Mouse (Mus musculus): ENCODE data around the gene Wnt10a. TPM values are rescaled to one million over a fixed set of nuclear protein-coding genes. Genes with fewer than 3 reads are reported as not detected.

Gene Wnt10a
- polyA plus RNA-seq, 1 experiment from 2014 or later: not detected

DNA sequence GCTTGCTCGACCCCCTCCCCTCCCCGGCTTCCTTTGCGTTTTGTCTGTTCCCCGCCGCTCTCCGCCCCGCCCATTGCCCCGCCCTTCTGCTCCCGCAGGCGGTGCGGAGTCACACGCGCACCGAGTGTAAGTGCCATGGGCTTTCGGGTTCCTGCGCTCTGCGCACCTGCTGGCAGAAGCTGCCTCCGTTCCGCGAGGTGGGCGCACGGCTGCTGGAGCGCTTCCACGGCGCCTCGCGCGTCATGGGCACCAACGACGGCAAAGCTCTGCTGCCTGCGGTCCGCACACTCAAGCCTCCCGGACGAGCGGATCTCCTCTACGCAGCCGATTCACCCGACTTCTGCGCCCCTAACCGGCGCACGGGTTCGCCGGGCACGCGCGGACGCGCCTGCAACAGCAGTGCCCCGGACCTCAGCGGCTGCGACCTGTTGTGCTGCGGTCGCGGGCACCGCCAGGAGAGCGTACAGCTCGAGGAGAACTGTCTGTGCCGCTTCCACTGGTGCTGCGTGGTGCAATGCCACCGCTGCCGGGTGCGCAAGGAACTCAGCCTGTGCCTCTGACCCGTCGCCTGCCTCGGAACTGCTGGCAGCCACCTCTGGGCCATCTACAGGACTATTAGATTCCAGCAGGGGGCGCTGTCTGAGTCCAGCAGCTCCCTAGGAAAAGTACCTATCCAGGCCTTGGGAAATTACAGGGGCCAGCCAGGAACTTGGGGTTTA lies 7.1 kb upstream of the Wnt10a start:
- H3K4me3 ChIP-seq (ENCODE audit: control insufficient read depth in 1 of 2, insufficient read depth in 1 of 2, low read depth in 1 of 2, low read length in 2 of 2): peak overlapping the region; percentile 40 to 49

DNA sequence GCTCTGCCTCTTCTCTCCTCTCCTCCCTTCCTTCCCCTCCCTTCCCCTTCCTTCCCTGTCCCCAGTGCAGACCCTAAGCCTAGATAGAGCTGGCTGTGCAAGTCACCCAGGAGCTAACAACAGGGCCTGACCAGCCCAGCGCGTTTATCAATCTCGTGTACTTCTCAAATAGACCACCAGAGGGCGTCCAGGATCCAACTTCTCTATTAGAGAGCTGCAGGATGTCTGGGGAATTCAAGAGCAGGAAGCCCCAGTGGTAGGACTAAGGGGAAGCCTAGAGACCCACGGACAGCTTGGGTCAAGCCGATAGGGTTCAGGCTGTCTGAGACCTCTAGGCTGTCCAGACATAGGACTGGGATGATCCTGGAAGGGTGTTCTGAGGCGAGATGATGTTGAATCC lies 3.5 kb upstream of the Wnt10a start:
- no peak overlapping the region for H3K4me2 ChIP-seq (ENCODE audit: low read length)
- H3K9ac ChIP-seq (ENCODE audit: low read length): no peak overlapping the region
- 8% methylated on average over 7 of the region's 7 CpGs for WGBS
- H3K9me3 ChIP-seq (ENCODE audit: control insufficient read depth, low read length): peaks cover 4% of the 10 kb centered on the region; the same call in 1 of the 2 replicates
- H3K4me1 ChIP-seq (ENCODE audit: control insufficient read depth in 2 of 2, insufficient read depth in 2 of 2, low read length in 2 of 2): peaks cover 0 to 17% of the 10 kb centered on the region in 2 experiments; a peak in 3 of 4 replicates
- H3K27ac ChIP-seq (replicated peaks in 1 of 2; ENCODE audit: control insufficient read depth in 1 of 2, insufficient read depth in 1 of 2, low read depth in 2 of 2, low read length in 2 of 2): no peak overlapping the region
- peaks cover 96% of the 10 kb centered on the region for H3K27me3 ChIP-seq (ENCODE audit: control insufficient read depth, insufficient read depth, low read length)
- H3K4me3 ChIP-seq (ENCODE audit: control insufficient read depth in 1 of 2, insufficient read depth in 1 of 2, low read depth in 1 of 2, low read length in 2 of 2): no peak overlapping the region
- ATAC-seq (ENCODE audit: insufficient number of reproducible peaks, insufficient read depth, low FRiP score, low read depth): no peak; the same call in 1 of the 2 replicates
- H3K36me3 ChIP-seq (ENCODE audit: control insufficient read depth, insufficient read depth, low read length): no peaks in the 10 kb centered on the region

More for the DNA sequence above, 7.1 kb upstream of the Wnt10a start:
- Histone ChIP-seq H3K36me3 (ENCODE audit: control insufficient read depth, insufficient read depth, low read length) (no peaks in the 10 kb centered on the region), H3K9ac (ENCODE audit: low read length) (peak overlapping the region; percentile 44), H3K4me1 (ENCODE audit: control insufficient read depth in 2 of 2, insufficient read depth in 2 of 2, low read length in 2 of 2) (peaks cover 7 to 19% of the 10 kb centered on the region in 2 experiments), H3K27me3 (ENCODE audit: control insufficient read depth, insufficient read depth, low read length) (peaks cover 91% of the 10 kb centered on the region), H3K4me2 (ENCODE audit: low read length) (peak overlapping the region; percentile 91), H3K9me3 (ENCODE audit: control insufficient read depth, low read length) (peaks cover 4% of the 10 kb centered on the region; the same call in 1 of the 2 replicates), H3K27ac (replicated peaks in 1 of 2; ENCODE audit: control insufficient read depth in 1 of 2, insufficient read depth in 1 of 2, low read depth in 2 of 2, low read length in 2 of 2) (no peak overlapping the region)
- ATAC-seq (ENCODE audit: insufficient number of reproducible peaks, insufficient read depth, low FRiP score, low read depth): no peak
- WGBS: under 1% methylated on average over 66 of the region's 67 CpGs

DNA sequence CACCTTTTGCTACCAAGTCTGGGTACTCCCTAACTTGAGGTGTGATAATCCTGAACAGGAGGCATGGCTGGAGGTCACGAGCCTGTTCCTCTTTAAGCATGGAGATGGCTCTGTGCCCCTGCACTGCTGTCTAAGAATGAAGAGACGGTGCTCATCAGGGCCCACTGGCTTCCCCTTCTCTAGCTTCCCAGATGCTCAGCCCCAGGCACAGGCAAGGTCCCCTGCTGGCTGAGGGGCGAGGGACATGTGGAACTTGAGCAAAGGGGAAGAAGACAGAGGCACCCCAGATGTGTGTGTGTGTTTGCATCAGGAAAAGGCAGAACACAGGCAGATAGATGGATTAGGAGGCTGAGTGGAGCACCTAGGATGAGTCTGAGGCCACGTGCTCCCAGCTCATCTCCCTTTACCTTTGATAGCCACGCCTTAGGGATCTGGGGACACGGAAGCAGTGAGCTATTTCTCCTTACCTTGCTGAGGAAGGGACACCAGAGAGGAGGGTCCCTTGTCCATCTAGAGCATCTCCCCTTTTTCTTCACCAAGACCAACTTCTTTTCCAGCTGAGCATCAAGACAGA lies 2.6 kb upstream of the Wnt10a start:
- 17% methylated on average over 6 of the region's 6 CpGs for WGBS
- no peak overlapping the region for H3K4me3 ChIP-seq (ENCODE audit: control insufficient read depth in 1 of 2, insufficient read depth in 1 of 2, low read depth in 1 of 2, low read length in 2 of 2)
- H3K36me3 ChIP-seq (ENCODE audit: control insufficient read depth, insufficient read depth, low read length): no peaks in the 10 kb centered on the region
- H3K9me3 ChIP-seq (ENCODE audit: control insufficient read depth, low read length): peaks cover 4% of the 10 kb centered on the region; the same call in 1 of the 2 replicates
- no peak overlapping the region for H3K27ac ChIP-seq (replicated peaks in 1 of 2; ENCODE audit: control insufficient read depth in 1 of 2, insufficient read depth in 1 of 2, low read depth in 2 of 2, low read length in 2 of 2)
- H3K9ac ChIP-seq (ENCODE audit: low read length): no peak overlapping the region
- H3K27me3 ChIP-seq (ENCODE audit: control insufficient read depth, insufficient read depth, low read length): peaks cover 96% of the 10 kb centered on the region
- ATAC-seq (ENCODE audit: insufficient number of reproducible peaks, insufficient read depth, low FRiP score, low read depth): no peak
- no peak overlapping the region for H3K4me2 ChIP-seq (ENCODE audit: low read length)
- peaks cover 0 to 14% of the 10 kb centered on the region in 2 experiments; a peak in 3 of 4 replicates for H3K4me1 ChIP-seq (ENCODE audit: control insufficient read depth in 2 of 2, insufficient read depth in 2 of 2, low read length in 2 of 2)

DNA sequence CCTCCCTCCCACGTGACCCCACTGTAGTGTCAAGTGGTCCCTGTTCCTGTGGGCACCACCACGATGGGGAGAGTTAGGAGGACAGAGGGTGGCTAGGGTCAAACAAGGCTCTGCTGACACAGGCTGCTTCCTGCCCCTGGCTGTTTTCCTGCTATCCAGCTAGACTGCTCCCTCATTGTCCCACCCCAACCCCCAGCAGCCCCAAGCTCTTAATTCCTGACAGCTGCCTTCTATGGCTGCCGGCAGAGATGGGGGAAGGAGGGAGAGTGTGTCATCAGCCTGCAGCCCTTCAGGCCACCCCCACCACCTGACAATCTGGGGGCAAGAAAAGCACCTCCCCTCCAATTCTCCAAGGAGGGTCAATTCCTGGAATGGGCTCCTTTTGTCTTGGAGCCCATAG lies 1.2 kb upstream of the Wnt10a start:
- ATAC-seq (ENCODE audit: insufficient number of reproducible peaks, insufficient read depth, low FRiP score, low read depth): no peak
- 6% methylated on average over 3 of the region's 3 CpGs for WGBS
- peaks cover 96% of the 10 kb centered on the region for H3K27me3 ChIP-seq (ENCODE audit: control insufficient read depth, insufficient read depth, low read length)
- no peaks in the 10 kb centered on the region for H3K36me3 ChIP-seq (ENCODE audit: control insufficient read depth, insufficient read depth, low read length)
- H3K4me3 ChIP-seq (ENCODE audit: control insufficient read depth in 1 of 2, insufficient read depth in 1 of 2, low read depth in 1 of 2, low read length in 2 of 2): no peak overlapping the region
- peaks cover 0 to 15% of the 10 kb centered on the region in 2 experiments; a peak in 3 of 4 replicates for H3K4me1 ChIP-seq (ENCODE audit: control insufficient read depth in 2 of 2, insufficient read depth in 2 of 2, low read length in 2 of 2)
- no peak overlapping the region for H3K27ac ChIP-seq (replicated peaks in 1 of 2; ENCODE audit: control insufficient read depth in 1 of 2, insufficient read depth in 1 of 2, low read depth in 2 of 2, low read length in 2 of 2)
- H3K9me3 ChIP-seq (ENCODE audit: control insufficient read depth, low read length): peaks cover 3% of the 10 kb centered on the region; the same call in 1 of the 2 replicates
- no peak overlapping the region for H3K9ac ChIP-seq (ENCODE audit: low read length)
- no peak overlapping the region for H3K4me2 ChIP-seq (ENCODE audit: low read length)

DNA sequence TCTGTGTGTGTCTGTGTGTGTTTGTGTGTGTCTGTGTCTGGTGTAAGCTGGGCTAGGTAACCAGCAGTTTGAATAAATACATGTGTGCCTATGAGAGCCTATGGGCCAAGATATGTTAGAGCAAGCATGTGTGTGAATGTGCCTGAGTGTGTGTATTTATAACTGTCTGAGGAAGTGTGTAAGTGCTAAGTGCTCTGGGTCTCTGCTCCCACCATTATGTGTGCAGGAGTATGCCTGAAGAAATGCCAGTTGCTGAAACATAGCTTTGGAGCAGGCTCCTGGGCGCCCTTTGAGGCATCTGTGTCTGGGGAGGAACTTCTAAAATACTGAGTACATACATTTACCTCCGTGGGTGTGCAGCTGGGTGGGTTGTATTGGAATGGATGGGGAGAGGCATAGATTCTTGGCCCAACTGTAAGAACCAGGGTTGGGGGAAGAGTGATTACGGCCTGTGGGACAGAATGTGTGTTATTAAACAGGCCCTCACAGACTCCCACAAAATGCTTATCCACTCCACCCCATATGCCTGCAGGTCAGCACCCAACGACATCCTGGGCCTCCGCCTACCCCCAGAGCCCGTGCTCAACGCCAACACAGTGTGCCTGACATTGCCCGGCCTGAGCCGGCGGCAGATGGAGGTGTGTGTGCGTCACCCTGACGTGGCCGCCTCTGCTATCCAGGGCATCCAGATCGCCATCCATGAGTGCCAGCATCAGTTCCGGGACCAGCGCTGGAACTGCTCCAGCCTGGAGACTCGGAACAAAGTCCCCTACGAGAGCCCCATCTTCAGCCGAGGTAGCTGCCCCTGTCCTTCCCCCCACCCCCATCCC lies 1.7 kb downstream of the Wnt10a start:
- H3K36me3 ChIP-seq (ENCODE audit: control insufficient read depth, insufficient read depth, low read length): no peaks in the 10 kb centered on the region
- ATAC-seq (ENCODE audit: insufficient number of reproducible peaks, insufficient read depth, low FRiP score, low read depth): no peak
- H3K9ac ChIP-seq (ENCODE audit: low read length): no peak overlapping the region
- H3K4me1 ChIP-seq (ENCODE audit: control insufficient read depth in 2 of 2, insufficient read depth in 2 of 2, low read length in 2 of 2): peaks cover 0 to 15% of the 10 kb centered on the region in 2 experiments; a peak in 3 of 4 replicates
- no peaks in the 10 kb centered on the region for H3K9me3 ChIP-seq (ENCODE audit: control insufficient read depth, low read length)
- 13% methylated on average over 19 of the region's 19 CpGs for WGBS
- H3K27me3 ChIP-seq (ENCODE audit: control insufficient read depth, insufficient read depth, low read length): peaks cover 99% of the 10 kb centered on the region
- no peak overlapping the region for H3K4me3 ChIP-seq (ENCODE audit: control insufficient read depth in 1 of 2, insufficient read depth in 1 of 2, low read depth in 1 of 2, low read length in 2 of 2)
- H3K27ac ChIP-seq (replicated peaks in 1 of 2; ENCODE audit: control insufficient read depth in 1 of 2, insufficient read depth in 1 of 2, low read depth in 2 of 2, low read length in 2 of 2): no peak overlapping the region
- H3K4me2 ChIP-seq (ENCODE audit: low read length): no peak overlapping the region

DNA sequence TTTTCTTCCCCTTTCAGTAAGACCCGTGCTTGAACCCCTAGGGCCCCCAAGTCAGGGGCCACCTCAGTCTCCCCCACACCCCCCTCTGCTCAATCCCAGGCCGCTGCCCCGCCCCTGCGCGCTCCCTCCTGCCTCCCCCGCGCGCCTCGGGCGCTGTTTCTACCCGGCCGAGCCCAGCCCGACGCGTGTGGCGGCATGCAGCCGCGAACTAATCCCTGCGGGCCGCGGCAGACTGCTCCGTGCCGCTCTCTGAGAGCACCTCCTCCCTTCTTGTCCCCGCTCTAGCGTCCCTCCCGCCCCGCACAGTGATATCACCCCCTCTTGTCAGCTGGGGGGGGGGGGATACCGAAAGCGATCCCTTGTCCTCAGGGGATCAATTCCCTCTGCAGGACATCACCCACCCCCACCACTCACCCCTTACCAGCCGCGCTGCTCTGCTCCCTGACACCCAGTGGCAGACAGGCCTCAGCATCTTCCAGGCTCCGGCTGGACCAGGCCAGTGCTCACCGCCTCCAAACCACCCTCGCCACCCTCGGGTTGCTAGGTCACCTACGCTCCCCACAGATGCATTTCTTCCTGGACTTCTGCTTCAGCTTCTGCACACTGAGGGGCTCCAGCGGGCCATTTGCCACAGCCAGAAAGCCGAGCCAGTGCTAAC lies 3.3 kb downstream of the Wnt10a start:
- no peak for ATAC-seq (ENCODE audit: insufficient number of reproducible peaks, insufficient read depth, low FRiP score, low read depth)
- Histone ChIP-seq H3K4me3 (ENCODE audit: control insufficient read depth in 1 of 2, insufficient read depth in 1 of 2, low read depth in 1 of 2, low read length in 2 of 2) (peak overlapping the region; percentile 2 to 31; a peak in 2 of 4 replicates), H3K9me3 (ENCODE audit: control insufficient read depth, low read length) (no peaks in the 10 kb centered on the region), H3K9ac (ENCODE audit: low read length) (peak overlapping the region; percentile 36; the same call in 1 of the 2 replicates), H3K27ac (replicated peaks in 1 of 2; ENCODE audit: control insufficient read depth in 1 of 2, insufficient read depth in 1 of 2, low read depth in 2 of 2, low read length in 2 of 2) (no peak overlapping the region), H3K4me1 (ENCODE audit: control insufficient read depth in 2 of 2, insufficient read depth in 2 of 2, low read length in 2 of 2) (peaks cover 0 to 15% of the 10 kb centered on the region in 2 experiments; a peak in 3 of 4 replicates), H3K27me3 (ENCODE audit: control insufficient read depth, insufficient read depth, low read length) (peaks cover 99% of the 10 kb centered on the region), H3K4me2 (ENCODE audit: low read length) (peak overlapping the region; percentile 57), H3K36me3 (ENCODE audit: control insufficient read depth, insufficient read depth, low read length) (no peaks in the 10 kb centered on the region)
- 2% methylated on average over 37 of the region's 38 CpGs for WGBS

DNA sequence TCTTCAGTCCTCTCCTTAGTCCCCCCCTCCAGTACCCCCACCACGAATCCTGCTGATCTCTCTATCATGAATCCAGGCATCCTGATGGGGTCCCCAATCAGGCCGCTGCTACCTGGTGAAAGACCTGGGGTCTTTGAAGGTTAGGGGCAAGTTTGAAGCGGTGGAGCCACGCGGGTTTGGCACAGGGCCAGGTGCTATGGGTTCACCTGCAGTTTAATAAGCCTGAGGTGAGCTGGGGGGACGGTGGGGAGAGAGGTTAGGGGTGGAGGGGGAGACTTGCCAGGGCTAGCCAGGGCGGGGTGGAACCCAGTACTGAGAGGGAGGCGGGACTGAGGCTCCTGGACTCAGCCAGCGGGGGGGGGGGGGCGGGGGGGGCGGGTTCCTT lies 3.8 kb downstream of the Wnt10a start:
- H3K4me1 ChIP-seq (ENCODE audit: control insufficient read depth in 2 of 2, insufficient read depth in 2 of 2, low read length in 2 of 2): peaks cover 0 to 15% of the 10 kb centered on the region in 2 experiments; a peak in 3 of 4 replicates
- no peak overlapping the region for H3K27ac ChIP-seq (replicated peaks in 1 of 2; ENCODE audit: control insufficient read depth in 1 of 2, insufficient read depth in 1 of 2, low read depth in 2 of 2, low read length in 2 of 2)
- H3K36me3 ChIP-seq (ENCODE audit: control insufficient read depth, insufficient read depth, low read length): no peaks in the 10 kb centered on the region
- no peak for ATAC-seq (ENCODE audit: insufficient number of reproducible peaks, insufficient read depth, low FRiP score, low read depth)
- no peak overlapping the region for H3K9ac ChIP-seq (ENCODE audit: low read length)
- no peaks in the 10 kb centered on the region for H3K9me3 ChIP-seq (ENCODE audit: control insufficient read depth, low read length)
- peak overlapping the region; percentile 57 for H3K4me2 ChIP-seq (ENCODE audit: low read length)
- peak overlapping the region in 1 of 2 experiments; percentile 31; a peak in 2 of 4 replicates for H3K4me3 ChIP-seq (ENCODE audit: control insufficient read depth in 1 of 2, insufficient read depth in 1 of 2, low read depth in 1 of 2, low read length in 2 of 2)
- 4% methylated on average over 8 of the region's 11 CpGs for WGBS
- peaks cover 99% of the 10 kb centered on the region for H3K27me3 ChIP-seq (ENCODE audit: control insufficient read depth, insufficient read depth, low read length)

Data from heart, embryonic 14.5 days (tissue).